Mouse (Mus musculus) stomach, postnatal 0 days (tissue): Measurements from ENCODE around the gene Plin3.

ENCODE experiments used
- CTCF ChIP-seq: IDR thresholded peaks from 2 replicates; pipeline ENCODE4 v1.5.1; 2016; ENCODE audit warnings: antibody characterized with exemption, low read depth, mild to moderate bottlenecking, moderate library complexity
- EP300 ChIP-seq: optimal IDR thresholded peaks from 2 replicates; pipeline ENCODE3; 2016; ENCODE audit warnings: antibody characterized with exemption

DNA sequence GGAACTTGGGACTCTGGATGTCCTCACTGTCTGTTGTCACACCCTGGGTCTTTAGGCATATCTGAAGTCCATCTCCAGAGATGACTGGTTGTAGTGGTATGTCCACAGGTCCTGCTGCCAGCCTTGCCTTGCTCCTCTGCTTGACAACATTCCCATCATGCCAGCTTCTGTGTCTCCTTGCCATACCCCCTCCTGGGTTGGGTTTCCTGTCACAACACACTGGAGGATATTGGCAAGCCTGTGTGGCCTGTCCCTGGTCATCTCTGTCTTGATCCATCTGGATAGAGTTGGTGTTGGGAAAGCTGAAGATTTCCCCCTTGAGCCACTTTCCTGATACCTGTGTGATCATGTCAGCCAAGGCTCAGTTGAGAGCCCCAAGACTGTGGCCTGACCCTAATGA, 48.0 kb upstream of the Plin3 start:
- no peak for TF ChIP-seq CTCF
- TF ChIP-seq EP300: no peak
